Mouse (Mus musculus) right cerebral cortex, postnatal 14 days (tissue): Measurements from ENCODE around the gene Uck1.
"Not testable (repeated sequence)": the region's sequence is repeated elsewhere in the genome, so short reads cannot be mapped to it uniquely, and the experiment has no call there.

Source experiments
- DNase-seq: peaks from one replicate; pipeline ENCODE4 v3.0.0; 2022

Uck1 gene

GRCm38 (mm10) chr2:32259657-32260417 is at the start of gene Uck1:
TSS of gene Uck1 (minus strand) at chr2:32260159.
- DNase-seq: peak; percentile 86

- peak; percentile 10 for DNase-seq
Observed at GRCm38 (mm10) chr2:32308870-32309568, 49.1 kb upstream of the Uck1 start.

GRCm38 (mm10) chr2:32307941-32308760 is 48.2 kb upstream of the Uck1 start:
- DNase-seq: peak; percentile 67

DNA sequence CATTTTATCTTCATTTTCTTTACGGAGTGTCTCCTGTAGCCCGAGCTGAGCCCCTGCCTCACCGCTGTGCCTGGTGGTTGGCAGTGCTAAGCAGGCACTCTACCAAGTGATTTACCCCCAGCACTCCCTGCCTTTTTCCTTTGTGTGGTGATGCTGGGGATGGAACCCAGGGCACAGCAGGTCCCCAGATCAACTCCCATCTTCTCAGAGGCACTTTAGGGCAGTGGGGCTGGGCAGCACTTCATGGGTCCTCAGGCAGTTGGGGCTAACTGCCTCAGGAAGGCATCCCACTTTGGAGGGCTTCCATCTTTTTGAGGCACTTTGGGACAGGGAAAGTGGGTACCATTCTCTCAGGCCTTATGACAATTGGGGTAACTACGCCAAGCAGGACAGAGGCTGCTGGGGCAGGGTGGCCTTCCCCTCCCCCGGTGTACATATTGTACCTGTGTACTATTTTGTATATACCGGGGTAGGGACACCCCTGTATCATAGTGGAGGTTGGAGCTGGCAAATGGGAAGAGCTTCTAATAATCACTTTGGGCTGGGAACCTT is 47.4 kb upstream of the Uck1 start:
- DNase-seq: no peak

DNA sequence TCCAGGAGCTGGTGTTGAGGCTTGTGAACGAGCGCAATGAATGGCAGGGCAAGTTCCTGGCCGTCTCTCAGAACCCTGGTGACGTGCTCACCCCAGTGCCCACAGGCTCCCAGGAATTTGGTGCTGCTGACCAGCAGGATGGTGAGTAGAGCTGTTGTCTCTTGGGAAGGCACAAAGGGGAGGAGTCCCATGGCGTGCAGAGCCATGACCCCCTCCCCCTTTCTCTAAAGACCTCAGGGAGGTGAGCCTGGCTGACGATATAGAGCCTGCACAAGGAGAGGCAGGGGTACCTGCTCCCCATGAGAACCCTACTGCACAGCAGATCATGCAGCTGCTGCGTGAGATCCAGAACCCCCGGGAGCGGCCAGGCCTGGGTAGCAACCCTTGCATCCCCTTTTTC is 46.2 kb upstream of the Uck1 start:
- no peak for DNase-seq

- DNase-seq: no peak
Observed at GRCm38 (mm10) chr2:32305668-32306067, 45.7 kb upstream of the Uck1 start.

GRCm38 (mm10) chr2:32304145-32304832 is 44.3 kb upstream of the Uck1 start:
- DNase-seq: peak; percentile 65

DNA sequence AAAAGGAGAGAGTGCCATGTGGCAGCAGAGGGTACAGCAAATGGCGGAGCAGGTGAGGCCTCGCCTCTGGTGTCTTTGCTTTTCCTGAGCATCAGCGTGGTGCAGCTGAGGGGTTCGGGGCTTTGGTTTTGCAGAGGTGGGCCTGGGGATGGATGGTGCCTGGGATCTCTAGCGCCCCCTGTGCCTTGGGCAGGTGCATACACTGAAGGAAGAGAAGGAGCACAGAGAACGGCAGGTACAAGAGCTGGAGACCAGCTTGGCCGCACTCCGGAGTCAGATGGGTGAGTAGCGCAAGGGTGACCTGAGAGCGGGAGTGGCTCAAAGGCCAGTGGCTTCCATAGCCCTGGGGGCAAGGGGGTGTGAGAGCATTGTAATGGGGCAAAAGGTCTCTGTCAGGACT is 43.0 kb upstream of the Uck1 start:
- no peak for DNase-seq

- DNase-seq: no peak
Observed at GRCm38 (mm10) chr2:32299469-32299868, 39.5 kb upstream of the Uck1 start.

GRCm38 (mm10) chr2:32295842-32296241 is 35.9 kb upstream of the Uck1 start:
- not testable (repeated sequence) for DNase-seq

DNA sequence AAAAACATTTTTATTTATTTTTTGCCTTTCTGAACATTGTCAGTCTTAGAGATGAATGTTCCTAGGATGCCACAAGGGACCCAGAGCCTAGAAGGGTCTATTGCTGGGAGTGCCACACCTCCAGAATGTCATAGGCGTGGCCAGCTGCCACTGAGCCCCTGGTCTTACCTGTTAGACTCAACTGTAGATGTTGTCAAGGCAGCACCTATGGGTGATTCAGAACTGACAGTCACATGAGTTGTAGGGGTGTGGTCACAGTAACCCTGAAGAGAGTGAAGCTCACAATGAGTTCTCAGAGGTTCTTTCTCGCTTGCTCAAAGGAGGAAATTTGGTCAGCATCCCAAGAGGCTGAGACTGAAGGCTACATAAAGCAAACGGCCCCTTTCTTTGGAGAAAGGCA is 35.3 kb upstream of the Uck1 start:
- no peak for DNase-seq

DNA sequence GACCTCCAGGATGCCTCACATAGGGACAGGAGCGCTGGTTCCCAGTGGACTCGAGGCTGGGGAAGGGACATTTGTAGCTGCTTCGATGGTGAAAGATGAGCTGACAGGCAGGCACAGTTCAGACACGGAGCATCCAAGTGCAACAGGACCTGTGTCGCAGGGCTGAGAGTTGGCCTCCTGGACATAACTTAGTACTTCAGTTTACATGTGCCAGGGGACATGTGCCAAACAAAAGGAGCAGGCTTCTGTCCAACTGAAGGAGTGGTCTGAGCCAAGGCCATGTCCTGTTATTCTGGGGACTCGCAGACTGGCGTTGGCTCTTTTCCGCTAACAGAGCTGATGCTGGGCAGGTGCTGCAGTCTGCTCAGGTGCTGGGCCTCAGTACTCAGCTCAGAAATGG is 34.4 kb upstream of the Uck1 start:
- DNase-seq: no peak

DNA sequence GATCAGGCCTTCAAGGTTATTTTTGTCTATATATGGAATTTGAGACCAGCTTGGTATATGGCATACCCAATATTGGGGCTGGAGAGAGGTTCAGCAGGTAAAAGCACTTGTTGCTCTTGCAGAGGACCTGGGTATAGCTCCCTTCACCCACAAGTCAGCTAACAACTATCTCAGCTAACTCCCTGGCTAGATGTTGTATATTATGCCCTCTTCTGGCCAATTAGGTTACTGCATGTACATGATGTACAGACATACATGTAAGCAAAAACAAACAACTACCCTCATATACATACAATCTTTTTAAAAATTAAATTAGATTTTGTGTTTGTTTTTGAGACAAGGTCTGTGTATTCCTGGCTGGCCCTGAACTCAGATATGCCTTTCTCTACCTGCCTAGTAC is 29.6 kb upstream of the Uck1 start:
- DNase-seq: no peak

- DNase-seq: no peak
Observed at GRCm38 (mm10) chr2:32288371-32288931, 28.5 kb upstream of the Uck1 start.

DNA sequence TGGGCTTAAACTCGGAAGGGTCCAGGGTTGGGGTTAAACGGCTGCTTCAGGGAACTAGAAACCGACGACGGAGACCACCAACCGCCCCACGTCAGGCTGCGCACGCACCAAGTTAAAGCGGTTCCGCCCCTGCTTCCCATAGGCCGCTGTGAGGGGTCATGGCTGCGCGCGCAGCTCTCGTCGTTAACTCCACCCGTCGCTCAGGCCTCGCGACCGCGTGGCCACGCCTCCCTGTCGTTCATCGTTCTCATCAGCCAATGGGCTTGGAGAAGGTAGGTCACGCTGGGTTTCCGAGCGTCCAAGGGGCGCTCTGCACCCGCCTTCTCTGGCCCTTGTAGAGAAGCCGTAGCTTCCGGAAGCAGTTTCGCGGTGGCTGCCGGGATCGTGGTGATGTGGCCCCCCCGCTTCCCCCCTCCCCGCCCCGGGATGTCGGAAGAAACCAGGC is 28.0 kb upstream of the Uck1 start, which contains the start of gene Swi5:
Gene Swi5 (minus strand): TSS at position 153 of the 445 bp plus-strand sequence.
- DNase-seq: peak; percentile 100

DNA sequence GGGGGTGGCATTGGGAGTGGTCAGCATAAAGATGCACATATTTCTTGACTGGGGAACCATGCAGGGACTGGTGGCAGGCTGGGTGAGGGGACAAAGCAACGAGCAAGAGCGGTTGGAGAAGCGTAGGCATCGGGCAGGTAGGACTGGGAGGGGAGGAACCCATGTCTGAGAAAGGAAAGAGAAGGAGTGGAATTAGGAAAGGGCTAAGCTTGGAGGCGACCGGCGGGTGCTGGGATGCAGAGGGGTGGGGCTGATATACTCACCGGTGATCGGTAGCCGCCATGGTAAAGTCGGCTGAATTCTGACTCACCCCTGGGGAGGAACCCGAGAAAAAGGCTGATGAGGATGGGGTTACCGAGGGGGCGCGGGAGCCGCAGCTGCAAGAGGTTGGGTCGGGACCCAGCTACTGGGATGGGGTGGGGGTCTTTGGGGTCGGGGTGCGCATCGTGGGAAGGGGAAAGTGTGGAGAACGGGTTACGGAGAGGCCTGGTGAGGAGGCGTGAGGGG is 27.4 kb upstream of the Uck1 start, which contains the start of gene Golga2:
Gene Golga2 (plus strand): TSS at position 51 of the 507 bp plus-strand sequence.
- no peak for DNase-seq

- DNase-seq: no peak
Observed at GRCm38 (mm10) chr2:32283986-32284385, 24.0 kb upstream of the Uck1 start.

DNA sequence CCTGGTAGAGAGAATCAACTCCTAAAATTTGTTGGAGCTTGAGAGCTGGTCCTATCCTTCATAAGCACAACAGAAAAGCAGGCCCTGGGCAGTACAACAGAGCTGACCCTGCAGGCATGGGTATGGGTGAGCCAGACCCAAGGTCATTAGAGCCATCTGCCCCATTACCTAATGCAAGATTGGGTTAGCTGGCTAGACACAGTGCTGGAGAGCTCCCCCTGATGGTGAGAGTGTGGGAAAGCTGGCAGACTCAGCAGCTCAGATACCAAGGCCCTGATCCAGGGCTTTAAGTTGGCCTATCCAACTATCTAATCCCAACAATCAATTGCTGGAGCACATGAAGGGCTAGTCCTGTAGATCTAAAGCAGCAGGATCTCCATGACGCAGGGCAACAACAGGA is 22.8 kb upstream of the Uck1 start:
- peak; percentile 36 for DNase-seq

GRCm38 (mm10) chr2:32282289-32282688 is 22.3 kb upstream of the Uck1 start:
- no peak for DNase-seq

- no peak for DNase-seq
Observed at GRCm38 (mm10) chr2:32275823-32276222, 15.9 kb upstream of the Uck1 start.

DNA sequence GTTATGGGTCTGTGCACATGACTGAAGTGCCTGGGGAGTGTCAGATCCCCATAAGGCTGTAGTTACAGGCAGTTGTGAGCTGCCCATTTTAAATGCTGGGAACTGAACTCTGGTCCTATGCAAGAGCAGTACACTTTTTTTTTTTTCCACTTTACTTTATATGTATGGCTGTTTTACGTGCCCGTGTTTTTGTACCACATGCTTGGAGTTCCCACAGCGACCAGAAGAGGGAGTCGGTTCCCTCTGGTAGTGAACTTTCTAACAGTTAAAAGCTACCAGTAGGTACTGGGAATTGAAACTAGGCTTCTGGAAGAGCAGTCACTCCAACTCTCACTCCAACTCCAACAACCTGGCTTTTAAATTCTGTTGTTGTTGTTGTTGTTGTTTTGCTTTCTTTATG is 676 bp upstream of the Uck1 start:
- peak; percentile 40 for DNase-seq
